Mouse (Mus musculus) brain, embryonic 14.5 days (tissue): ENCODE measurements around the gene Fbxo21.

ENCODE experiments used
- CTCF ChIP-seq: fragments of 200-500 bp; IDR thresholded peaks from 2 replicates; pipeline ENCODE4 v1.5.1; 2012; ENCODE audit warnings: inconsistent platforms, mild to moderate bottlenecking, moderate library complexity, borderline replicate concordance; ENCODE audit not compliant: insufficient read depth, insufficient read length; ENCODE audit errors: extremely low read depth
- POLR2A ChIP-seq: fragments of 200-500 bp; IDR thresholded peaks from 2 replicates; pipeline ENCODE4 v1.6.1; 2012; ENCODE audit warnings: mild to moderate bottlenecking, inconsistent platforms, borderline replicate concordance; ENCODE audit not compliant: poor library complexity, insufficient read depth, insufficient read length, severe bottlenecking; ENCODE audit errors: extremely low read depth

DNA sequence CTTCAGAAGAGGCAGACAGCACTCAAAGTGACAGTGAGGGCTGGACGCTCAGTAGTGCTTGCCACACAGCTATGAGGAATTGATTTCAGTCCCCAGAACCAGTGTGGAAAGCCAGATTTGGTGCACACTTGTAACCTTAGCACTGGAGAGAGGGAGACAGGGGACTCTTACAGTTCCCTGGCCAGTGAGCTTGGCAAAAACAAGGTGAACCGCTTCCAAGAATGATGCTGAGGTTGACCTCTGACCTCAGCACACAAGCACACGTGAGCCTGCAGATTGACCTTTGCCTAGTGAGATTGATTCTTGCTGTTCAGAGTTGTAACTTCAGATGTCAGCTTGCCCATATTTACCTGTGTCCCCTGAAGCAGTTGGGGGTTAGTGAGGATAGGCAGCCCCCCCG, 9.8 kb downstream of the Fbxo21 start:
- TF ChIP-seq CTCF: no peak
- TF ChIP-seq POLR2A: no peak
